15 mouse cellular contexts compared by ENCODE assay signal in genomic region chr14:56579011-56579410, GRCm38 (mm10).
"Had no signal": no experiment of that assay in that cellular context is flagged by ENCODE, and none has a peak within 500 bp of the region (broad histone marks: within the 10 kb centered on the region; RNA-seq: fewer than 3 reads in every experiment).

No protein-coding gene starts in this region.

- H3K27ac ChIP-seq: kidney, postnatal 0 days; limb, embryonic 12.5 days; liver, embryonic 13.5 days; lung, embryonic 15.5 days; macrophage; midbrain, embryonic 12.5 days; neural tube, embryonic 12.5 days; stomach, postnatal 0 days had no signal

- DNase-seq: kidney, adult 8-10 months; layer of hippocampus, postnatal 36 days; liver; liver, embryonic 13.5 days; liver, postnatal 0 days had no signal

- H3K4me3 ChIP-seq: limb, embryonic 12.5 days; liver, embryonic 13.5 days; lung, embryonic 15.5 days; megakaryocyte, embryonic 14.5 days; midbrain, embryonic 12.5 days; myocyte; neural tube, embryonic 12.5 days had no signal

- H3K27me3 ChIP-seq: limb, embryonic 12.5 days; liver, embryonic 13.5 days; lung, embryonic 15.5 days; megakaryocyte, embryonic 14.5 days; neural tube, embryonic 12.5 days had no signal

- H3K9me3 ChIP-seq: limb, embryonic 12.5 days; liver, embryonic 13.5 days; lung, embryonic 15.5 days; megakaryocyte, embryonic 14.5 days; midbrain, embryonic 12.5 days; neural tube, embryonic 12.5 days had no signal

- H3K9ac ChIP-seq: limb, embryonic 12.5 days; liver, embryonic 13.5 days; liver, postnatal 0 days; lung, embryonic 15.5 days; midbrain, embryonic 12.5 days; neural tube, embryonic 12.5 days had no signal

- ATAC-seq: intestine, postnatal 0 days; liver, postnatal 0 days had no signal

- H3K36me3 ChIP-seq: limb, embryonic 12.5 days; liver, embryonic 13.5 days; lung, embryonic 15.5 days; midbrain, embryonic 12.5 days; neural tube, embryonic 12.5 days had no signal

- H3K4me2 ChIP-seq: limb, embryonic 12.5 days; liver, embryonic 13.5 days; lung, embryonic 15.5 days; midbrain, embryonic 12.5 days; neural tube, embryonic 12.5 days had no signal
